Mouse (Mus musculus) kidney, postnatal 25 days (tissue): Measurements from ENCODE around the gene Atp1b2.

ENCODE experiments used
- DNase-seq, 2 experiments: peaks; one replicate each; pipeline ENCODE4 v3.0.0; 2021; ENCODE audit warnings: mixed read lengths in 2 of 2

Gene Atp1b2

DNA sequence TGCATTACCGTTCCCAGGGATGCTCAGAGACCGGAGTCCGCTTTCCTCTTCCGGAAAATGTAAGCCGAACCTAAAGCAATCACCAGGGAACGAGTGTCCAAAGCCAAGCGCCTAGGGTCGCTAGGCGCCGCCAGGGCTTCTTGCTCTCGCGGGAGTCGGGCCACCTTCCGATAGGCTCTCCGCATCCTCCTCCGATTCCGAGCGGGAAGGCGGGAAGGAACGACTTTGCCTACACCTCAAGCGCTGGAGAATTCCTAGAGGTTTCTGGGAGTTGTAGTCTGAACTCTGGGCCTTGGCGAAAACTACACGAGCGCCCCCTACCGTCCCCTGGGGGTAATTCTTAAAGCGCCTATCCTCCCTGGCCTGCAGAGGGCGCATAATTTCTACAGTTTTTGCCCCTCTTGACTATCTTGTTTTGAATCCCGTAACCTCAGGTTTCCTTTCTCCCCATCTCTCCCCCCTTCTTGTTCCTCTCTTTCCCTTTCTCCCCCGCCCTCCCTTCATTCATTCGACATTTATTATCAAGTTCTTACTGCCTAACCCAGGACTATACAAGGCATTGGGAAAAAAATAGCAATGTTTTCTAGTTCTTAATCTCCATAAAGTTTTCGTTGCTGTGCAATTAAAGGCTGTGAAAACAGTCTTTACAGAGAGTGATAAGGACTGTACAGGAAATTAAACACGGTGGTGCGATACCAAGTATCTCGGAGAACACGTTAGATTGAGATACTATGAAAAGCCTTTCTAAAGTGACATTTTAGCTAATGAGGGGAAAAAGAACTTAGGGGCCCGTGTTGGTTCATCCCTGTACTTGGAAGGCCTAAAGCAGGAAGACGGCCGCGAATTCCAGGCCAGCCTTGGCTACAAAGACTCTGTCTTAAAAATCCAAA lies 26.4 kb downstream of the Atp1b2 start:
- peak; percentile 95 to 98 for DNase-seq

DNA sequence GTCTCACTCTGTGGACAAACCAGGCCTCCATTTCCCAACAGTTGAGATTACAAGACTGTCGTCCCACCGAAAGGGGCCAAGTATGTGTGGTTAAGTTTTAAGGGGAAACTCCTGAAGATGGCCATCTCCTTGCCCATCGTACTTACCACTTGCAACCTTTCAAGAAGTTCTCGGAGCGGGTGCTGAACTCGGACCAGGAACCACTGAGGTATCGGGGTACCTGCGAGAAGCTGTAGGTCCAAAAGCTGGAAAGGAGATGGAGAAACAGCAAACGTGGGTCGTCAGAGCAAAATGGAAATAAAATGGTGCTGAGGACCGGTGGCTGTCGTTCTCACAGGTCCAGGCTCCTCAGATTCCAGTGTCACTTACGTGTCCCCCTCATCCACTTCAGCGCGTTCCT lies 27.4 kb downstream of the Atp1b2 start:
- no peak for DNase-seq

DNA sequence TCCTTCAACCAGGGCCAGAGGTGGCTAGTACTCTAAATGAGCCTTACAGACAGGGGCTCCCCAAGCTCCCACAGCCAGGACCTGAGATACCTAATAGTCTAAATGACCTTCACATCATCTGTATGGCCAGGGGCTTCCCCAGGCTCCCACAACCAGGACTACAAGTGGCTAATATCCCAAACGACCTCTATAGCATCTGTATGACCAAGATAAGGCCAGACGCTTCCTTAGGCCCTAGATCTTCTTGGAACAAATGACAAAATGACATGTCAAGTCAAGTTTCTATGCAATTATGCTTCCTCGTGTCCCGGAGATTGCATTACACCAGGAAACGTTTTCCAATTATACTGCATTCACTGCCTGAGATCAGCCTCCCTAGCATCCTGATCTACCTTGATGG lies 29.4 kb downstream of the Atp1b2 start:
- no peak for DNase-seq

DNA sequence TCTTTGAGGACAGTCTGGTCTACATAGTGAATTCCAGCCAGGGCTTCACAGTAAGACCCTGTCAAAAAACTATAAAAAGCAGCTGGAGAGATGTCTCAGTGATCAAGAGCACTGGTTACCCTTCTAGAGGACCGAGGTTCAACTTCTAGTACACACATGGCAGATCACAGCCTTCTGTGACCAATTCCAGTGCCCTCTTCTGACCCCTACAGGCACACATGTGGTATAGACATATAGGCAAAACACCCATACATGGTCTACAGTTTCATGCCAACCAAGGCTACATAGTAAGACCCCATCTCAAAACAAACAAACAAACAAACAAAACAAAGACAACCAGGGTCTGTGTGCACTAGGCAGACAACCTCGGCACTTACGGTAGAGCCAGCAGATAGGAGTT lies 30.5 kb downstream of the Atp1b2 start:
- DNase-seq = no peak

DNA sequence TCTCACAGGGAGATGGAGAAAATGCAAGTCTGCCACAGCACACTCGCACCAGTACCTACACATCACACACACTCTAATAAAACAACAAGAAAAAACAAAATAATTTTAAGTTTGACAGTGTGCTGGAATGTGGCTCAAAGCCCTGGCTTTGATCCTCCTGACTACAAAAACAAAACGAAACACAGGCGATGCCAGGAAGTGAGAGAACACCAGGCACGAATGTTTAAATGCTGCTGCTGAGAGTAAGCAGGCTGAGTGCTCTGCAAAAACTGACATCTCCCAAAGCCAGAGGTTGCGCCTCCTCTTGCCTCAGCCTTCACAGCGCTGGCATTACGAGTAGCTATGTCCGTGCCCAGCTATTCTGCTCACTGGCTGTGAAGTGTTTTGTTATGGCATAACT lies 40.6 kb downstream of the Atp1b2 start:
- DNase-seq = no peak

DNA sequence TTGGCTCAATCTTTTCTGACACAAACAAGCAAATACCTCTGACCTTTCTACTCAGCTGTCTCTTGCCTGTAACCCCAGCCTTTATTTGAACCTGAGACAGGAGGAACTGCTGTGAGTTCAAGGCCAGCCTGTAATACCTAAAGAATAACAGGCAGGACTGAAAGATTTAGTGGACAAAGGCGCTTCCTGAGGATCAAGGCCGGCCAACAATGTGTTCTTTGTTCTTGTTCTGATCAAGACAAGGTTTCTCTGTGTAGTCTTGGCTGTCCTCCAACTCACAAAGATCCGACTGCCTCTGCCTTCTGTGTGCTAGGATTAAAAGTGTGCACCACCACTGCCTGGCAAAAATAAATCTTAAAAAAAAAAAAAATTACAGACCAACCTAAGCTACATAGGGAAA lies 41.4 kb downstream of the Atp1b2 start:
- DNase-seq = no peak

DNA sequence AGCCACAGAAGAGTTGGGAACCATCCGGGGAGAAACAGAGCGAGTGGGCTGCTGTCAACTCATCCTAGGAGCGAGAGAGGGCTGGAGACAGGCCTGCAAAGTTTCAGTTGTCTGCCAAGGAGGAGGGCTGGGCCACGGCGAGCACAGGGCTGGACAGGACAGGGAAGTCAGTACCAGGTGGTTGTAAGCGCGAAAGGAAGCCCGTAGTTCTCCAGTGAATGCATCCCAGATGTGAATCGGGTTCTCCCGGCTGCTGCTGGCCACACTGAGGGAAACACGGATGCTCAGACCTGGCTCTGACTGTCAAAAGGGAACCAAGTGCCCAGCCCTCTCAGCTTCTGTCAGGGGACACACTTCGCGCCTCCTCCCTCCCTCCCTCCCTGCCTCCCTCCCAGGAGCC lies 42.4 kb downstream of the Atp1b2 start:
- no peak for DNase-seq

DNA sequence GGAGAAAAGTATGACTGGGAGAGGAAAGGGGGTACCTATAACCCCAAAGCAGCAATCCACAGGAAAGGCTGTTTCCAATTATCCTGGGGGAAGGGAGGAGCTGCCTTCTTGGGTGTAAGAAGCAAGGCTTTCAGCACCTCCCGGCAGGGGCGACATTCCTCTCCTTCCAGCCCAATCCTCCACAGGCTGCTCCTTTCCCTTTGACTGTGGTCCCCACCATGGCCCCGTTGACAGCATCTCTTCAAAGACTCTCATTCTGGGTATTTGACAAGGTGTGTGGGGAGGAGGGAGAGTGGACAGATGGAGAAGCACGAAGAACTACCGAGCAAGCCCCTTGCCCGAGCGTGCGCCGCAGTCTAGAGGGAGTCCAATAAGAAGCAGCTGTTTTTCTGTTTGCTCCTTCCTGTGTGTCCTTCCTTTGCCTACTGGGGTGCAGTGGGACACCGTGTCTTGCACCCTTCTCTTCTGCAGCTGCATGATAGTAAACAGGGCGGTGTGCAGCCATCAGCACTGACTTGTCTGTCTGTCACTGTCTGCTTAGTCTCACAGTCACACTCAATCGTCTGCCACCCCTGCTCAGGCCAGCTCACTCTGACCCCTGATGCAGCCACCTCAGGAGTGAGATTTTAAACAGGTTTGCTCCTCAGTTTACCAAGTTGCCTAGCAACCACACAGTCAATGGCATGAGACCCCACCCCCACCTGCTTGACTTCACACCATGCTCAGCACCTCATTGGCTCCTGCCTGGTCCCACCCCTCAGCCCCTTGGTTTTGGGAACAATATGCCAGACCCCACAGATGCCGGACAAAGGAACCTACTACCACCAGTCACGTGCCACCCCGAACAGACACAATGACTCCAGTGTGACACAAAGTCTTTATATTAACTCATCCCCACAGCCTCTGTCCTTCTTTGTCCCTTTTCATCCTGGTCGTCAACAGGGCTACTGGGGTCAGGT lies 44.6 kb downstream of the Atp1b2 start:
- no peak for DNase-seq

DNA sequence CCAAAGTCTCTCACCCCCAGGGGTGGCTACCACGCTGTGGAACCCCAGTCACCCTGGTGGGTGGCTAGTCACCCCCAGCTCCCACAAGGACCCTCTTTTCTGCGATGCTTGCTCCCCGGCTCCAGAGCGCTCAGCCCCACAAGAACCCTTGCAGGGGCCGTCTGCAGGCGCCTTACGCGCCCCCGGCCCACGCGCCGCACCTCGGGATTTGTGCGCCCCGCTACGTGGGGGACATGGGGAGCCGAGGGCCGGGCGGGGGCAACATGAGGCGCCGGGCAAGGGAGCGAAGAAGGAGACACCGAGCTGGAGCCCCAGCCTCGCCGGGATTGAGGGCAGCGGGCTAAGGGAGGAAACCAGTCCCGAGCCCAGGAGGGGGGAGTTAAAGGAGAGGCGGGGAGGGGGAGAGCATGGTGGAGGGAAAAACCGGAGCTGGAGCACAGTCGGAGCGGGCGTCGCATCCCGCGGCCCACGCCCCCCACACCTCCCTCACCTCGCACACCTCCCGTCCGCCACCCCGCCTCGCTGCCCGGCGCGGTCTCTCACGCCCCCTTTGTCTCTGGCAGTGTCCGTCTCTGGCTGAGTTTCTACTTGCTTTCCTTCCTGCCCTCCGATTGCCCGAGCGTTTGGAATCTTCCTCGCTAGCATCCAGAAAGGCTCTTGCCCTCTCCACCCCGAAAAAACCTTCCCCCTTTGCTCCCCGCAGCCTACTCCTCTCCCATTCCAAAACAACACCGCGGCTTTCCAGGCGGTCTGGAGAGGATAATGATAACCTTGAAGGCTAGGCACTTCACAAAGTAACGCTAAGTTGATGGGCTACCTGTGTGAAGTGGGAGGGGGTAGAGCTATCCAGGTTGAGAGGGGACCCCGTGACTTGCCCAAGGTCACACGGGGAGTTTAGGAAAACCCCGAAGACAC lies 45.6 kb downstream of the Atp1b2 start, which contains the start of gene Efnb3:
TSS of gene Efnb3 (minus strand) at position 355 of the 915 bp plus-strand sequence.
- DNase-seq = no peak

DNA sequence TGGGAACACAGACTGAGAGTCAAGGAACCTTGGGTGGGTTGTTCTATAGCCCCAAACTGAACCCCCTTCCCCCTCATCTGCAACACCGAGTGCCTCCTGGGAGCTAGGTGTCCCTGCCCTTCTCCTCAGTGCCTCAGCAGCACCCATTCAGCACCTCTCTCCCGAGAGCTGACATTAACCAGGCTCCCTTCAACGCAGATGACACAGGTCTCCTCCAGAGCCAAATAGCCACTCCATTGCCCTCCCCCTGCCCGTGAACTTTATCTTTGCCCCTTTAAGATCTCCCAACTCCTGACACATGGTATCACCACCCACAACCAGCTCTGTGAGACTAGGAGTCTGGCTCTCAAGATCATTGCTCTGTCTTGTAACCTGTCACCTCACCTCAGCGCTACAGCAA lies 46.6 kb downstream of the Atp1b2 start:
- no peak for DNase-seq

DNA sequence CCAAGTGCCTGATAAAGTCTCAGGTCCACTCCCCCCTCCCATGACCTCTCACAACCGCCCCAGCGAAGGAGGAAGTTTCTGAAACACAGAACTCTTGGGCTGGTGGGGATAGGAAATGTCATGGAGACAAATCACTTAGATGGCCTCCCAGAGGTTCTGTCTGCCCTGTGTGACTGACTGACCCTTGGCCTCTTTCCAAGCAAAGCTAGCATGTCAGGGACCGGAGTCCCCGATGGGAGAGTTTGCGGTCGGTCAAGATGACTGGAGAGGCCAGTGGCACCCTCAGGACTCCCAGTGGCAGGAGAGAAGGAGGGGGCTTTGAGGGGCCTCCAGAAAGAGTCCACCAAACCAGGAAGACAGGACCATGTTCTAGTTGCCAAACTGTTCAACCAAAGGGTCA lies 47.0 kb downstream of the Atp1b2 start:
- DNase-seq = peak in 1 of 2 experiments; percentile 43

DNA sequence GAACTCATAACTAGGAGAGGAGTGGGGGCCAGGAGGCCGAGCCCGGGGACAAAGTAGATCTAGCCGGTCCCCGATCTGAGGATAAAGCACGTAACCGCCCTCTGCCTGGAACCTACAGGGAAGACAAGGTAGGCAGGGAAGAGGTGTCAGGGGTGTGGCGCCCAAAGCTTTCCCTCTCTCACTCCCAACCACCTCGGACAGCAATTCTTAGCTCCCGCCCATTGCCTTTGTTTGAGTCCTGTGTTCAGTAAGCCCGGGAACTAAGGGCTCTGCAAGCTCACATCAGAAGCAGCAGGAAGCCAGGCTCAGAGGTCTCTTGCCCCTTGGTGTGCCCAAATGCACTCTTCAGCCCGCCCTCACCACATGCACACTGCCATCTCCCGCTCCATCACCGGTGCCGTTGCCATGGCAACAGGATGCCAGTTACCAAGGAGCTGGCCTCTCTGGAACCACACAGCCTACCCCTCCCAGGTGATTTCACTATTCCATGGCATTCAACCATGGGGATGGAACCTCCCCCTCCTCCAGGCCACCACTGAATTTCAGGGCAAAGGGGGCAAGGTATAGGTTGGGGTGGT lies 48.3 kb downstream of the Atp1b2 start:
- DNase-seq = no peak

DNA sequence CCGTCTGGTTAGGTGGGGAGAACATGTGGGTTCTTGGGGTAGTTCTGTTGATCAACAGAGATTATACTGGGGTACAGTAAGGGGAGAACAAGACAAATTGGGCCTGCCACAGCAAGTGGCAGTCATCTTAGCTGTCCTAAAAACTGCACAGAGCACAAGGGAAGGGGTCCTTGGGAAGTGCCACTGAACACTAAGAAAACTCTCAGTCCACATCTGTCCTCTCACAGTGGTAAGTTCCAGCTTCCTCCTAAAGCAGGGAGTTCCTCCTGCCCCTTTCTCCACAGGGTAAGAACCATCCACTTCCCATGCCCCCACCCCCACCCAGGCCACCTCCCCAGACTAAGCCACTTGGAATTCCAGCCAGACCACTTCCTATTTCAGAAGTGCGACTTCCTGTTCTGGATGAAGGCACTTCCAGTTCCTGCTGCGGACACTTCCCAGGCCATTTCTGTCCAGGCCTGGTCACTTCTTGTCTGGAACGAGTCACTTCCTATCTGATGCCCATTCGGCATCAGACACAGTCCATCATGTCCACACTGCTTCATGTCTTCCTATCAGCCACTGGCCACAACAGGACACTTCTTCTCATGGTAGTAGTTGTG lies 51.1 kb downstream of the Atp1b2 start:
- no peak for DNase-seq

DNA sequence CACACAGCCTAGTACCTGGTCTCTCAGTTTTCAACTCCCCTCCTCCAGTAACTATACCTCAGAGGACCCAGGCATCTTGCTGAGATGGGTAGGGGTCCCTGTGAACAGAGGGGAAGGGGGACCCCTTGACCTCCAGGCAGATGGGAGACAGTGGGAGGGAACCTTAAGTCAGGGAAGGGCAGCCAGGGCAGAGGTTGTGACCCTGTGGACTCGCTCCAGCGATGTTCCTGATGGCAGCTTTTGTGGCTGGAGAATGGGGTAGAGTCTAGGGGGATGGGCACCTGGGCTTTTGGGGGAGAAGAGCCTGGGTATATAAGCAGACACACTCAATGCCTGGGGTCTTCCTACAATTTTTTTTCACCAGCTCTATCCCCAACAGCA lies 52.4 kb downstream of the Atp1b2 start:
- no peak for DNase-seq

DNA sequence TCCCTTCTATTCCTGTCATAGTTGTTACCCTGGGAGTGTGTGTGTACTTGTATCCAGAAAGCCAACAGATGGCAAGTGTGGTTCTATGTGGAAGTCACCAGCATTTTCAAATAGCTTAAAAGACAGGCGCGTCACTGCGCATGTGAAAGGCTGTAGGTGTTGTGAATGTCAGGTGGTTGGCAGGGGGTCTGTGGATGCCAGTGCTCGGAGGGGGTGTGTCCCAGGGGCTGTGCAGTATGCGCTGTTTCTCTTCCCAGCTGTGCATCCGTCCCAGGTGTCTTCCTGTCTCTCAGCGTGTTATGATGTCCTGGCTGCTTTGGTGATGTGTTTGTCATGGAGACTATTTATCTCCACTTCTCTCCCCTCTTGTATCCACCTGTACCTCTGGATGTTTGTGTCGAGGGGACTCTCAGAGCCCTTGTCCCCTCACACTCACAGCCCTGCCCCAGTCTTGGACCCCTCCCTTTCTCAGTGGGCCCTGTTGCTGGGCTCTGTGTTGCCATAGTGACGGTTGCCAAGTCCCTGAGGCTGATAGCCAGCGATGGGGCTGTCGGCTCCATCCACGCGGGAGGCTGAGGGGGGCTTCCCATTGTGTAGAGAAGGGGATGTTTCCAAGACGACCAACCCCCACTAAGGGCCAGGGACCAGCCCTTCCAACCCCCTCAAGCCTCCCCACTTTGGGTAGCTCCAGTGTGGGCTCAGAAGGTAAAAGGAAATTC lies 53.0 kb downstream of the Atp1b2 start:
- no peak for DNase-seq

DNA sequence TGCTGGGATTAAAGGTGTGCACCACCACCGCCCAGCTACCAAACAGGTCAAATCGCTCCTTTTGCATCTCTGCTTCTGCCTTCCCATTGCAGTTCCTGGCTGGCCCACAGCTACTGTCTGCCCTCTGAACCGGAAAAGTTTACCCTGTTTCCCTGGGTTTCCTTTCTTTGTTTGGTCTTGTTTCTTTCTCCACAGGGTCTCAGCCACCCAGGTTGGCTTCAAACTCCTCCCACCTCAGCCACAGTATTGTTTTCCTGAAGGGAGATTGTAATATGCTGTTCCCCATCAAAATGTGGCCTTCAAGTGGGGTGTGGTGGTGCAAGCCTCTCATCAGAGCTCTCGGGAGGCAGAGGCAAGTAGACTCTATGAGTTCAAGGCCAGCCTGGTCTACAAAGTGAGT lies 54.4 kb downstream of the Atp1b2 start:
- no peak for DNase-seq
